Mouse (Mus musculus): ENCODE measurements around the gene Pkmyt1.
"Not testable (repeated sequence)": the region's sequence is repeated elsewhere in the genome, so short reads cannot be mapped to it uniquely, and the experiment has no call there.

Gene Pkmyt1

GRCm38 (mm10) chr17:23747471-23747870 lies 21.3 kb downstream of the Pkmyt1 start:
- DNase-seq (ENCODE audit: low spot score), result no peak

- DNase-seq (ENCODE audit: low spot score), result no peak
Observed at GRCm38 (mm10) chr17:23748026-23748425, 21.9 kb downstream of the Pkmyt1 start.

GRCm38 (mm10) chr17:23748631-23749391 lies 22.7 kb downstream of the Pkmyt1 start:
- DNase-seq (ENCODE audit: low spot score), result no peak

- no peak for DNase-seq (ENCODE audit: low spot score)
Observed at GRCm38 (mm10) chr17:23749400-23750191, 23.5 kb downstream of the Pkmyt1 start.

- DNase-seq (ENCODE audit: low spot score), result no peak
Observed at GRCm38 (mm10) chr17:23755689-23756088, 29.6 kb downstream of the Pkmyt1 start.

GRCm38 (mm10) chr17:23757581-23757980 lies 31.4 kb downstream of the Pkmyt1 start:
- no peak for DNase-seq (ENCODE audit: low spot score)

GRCm38 (mm10) chr17:23758801-23759200 lies 32.7 kb downstream of the Pkmyt1 start:
- DNase-seq (ENCODE audit: low spot score), result no peak

- no peak for DNase-seq (ENCODE audit: low spot score)
Observed at GRCm38 (mm10) chr17:23760231-23760630, 34.1 kb downstream of the Pkmyt1 start.

GRCm38 (mm10) chr17:23761155-23761554 lies 35.0 kb downstream of the Pkmyt1 start:
- DNase-seq (ENCODE audit: low spot score), result no peak

GRCm38 (mm10) chr17:23762976-23763375 lies 36.8 kb downstream of the Pkmyt1 start:
- no peak for DNase-seq (ENCODE audit: low spot score)

GRCm38 (mm10) chr17:23770493-23770892 lies 44.4 kb downstream of the Pkmyt1 start:
- DNase-seq (ENCODE audit: low spot score), result no peak

GRCm38 (mm10) chr17:23770896-23771283 lies 44.8 kb downstream of the Pkmyt1 start:
- DNase-seq (ENCODE audit: low spot score), result no peak

- DNase-seq (ENCODE audit: low spot score), result peak; percentile 99
Observed at GRCm38 (mm10) chr17:23771284-23772218, 45.4 kb downstream of the Pkmyt1 start, which contains the start of gene Flywch1. Flywch1 (minus strand) TSS chr17:23771602.

- not testable (repeated sequence) for DNase-seq (ENCODE audit: low spot score)
Observed at GRCm38 (mm10) chr17:23772219-23772556, 46.1 kb downstream of the Pkmyt1 start.

GRCm38 (mm10) chr17:23773676-23774075 lies 47.5 kb downstream of the Pkmyt1 start:
- no peak for DNase-seq (ENCODE audit: low spot score)

GRCm38 (mm10) chr17:23774090-23774489 lies 48.0 kb downstream of the Pkmyt1 start:
- peak; percentile 60 for DNase-seq (ENCODE audit: low spot score)

GRCm38 (mm10) chr17:23776216-23776615 lies 50.1 kb downstream of the Pkmyt1 start:
- DNase-seq (ENCODE audit: low spot score), result no peak

- DNase-seq (ENCODE audit: low spot score), result no peak
Observed at GRCm38 (mm10) chr17:23777141-23777540, 51.0 kb downstream of the Pkmyt1 start.

GRCm38 (mm10) chr17:23778447-23778846 lies 52.3 kb downstream of the Pkmyt1 start:
- no peak for DNase-seq (ENCODE audit: low spot score)

GRCm38 (mm10) chr17:23783352-23783751 lies 57.2 kb downstream of the Pkmyt1 start:
- no peak for DNase-seq (ENCODE audit: low spot score)

GRCm38 (mm10) chr17:23785561-23786471 lies 59.7 kb downstream of the Pkmyt1 start, which contains the start of gene Flywch2:
Flywch2 (minus strand) TSS chr17:23786081.
- DNase-seq (ENCODE audit: low spot score), result peak; percentile 81
